Mouse (Mus musculus): Measurements from ENCODE around the gene B830017H08Rik. TPM values are rescaled to one million over a fixed set of nuclear protein-coding genes. Genes with fewer than 3 reads are reported as not detected.

The B830017H08Rik gene
- total RNA-seq (2022) = not detected

- DNase-seq (ENCODE audit: low spot score) = no peak
These were observed at the start of gene B830017H08Rik for GRCm38 (mm10) chr16:17832821-17833220. TSS of gene B830017H08Rik (plus strand) at chr16:17833121.

- DNase-seq (ENCODE audit: low spot score) = no peak
These were observed 47.6 kb upstream of the B830017H08Rik start for GRCm38 (mm10) chr16:17785337-17785736.

- no peak for DNase-seq (ENCODE audit: low spot score)
These were observed 40.2 kb upstream of the B830017H08Rik start for GRCm38 (mm10) chr16:17792728-17793127.

- DNase-seq (ENCODE audit: low spot score) = no peak
These were observed 38.9 kb upstream of the B830017H08Rik start for GRCm38 (mm10) chr16:17794047-17794446.

- DNase-seq (ENCODE audit: low spot score) = no peak
These were observed 37.3 kb upstream of the B830017H08Rik start for GRCm38 (mm10) chr16:17795643-17796042.

GRCm38 (mm10) chr16:17796519-17796918 lies 36.4 kb upstream of the B830017H08Rik start:
- DNase-seq (ENCODE audit: low spot score) = no peak

- no peak for DNase-seq (ENCODE audit: low spot score)
These were observed 35.7 kb upstream of the B830017H08Rik start, which contains the start of gene Scarf2 for GRCm38 (mm10) chr16:17796971-17797811. TSS of gene Scarf2 (plus strand) at chr16:17797282.

- no peak for DNase-seq (ENCODE audit: low spot score)
These were observed 35.1 kb upstream of the B830017H08Rik start for GRCm38 (mm10) chr16:17797812-17798311.

- DNase-seq (ENCODE audit: low spot score) = no peak
These were observed 34.4 kb upstream of the B830017H08Rik start for GRCm38 (mm10) chr16:17798321-17799180.

- DNase-seq (ENCODE audit: low spot score) = no peak
These were observed 33.3 kb upstream of the B830017H08Rik start for GRCm38 (mm10) chr16:17799584-17799983.

- no peak for DNase-seq (ENCODE audit: low spot score)
These were observed 31.0 kb upstream of the B830017H08Rik start for GRCm38 (mm10) chr16:17801777-17802455.

- no peak for DNase-seq (ENCODE audit: low spot score)
These were observed 30.5 kb upstream of the B830017H08Rik start for GRCm38 (mm10) chr16:17802456-17802838.

- no peak for DNase-seq (ENCODE audit: low spot score)
These were observed 29.9 kb upstream of the B830017H08Rik start for GRCm38 (mm10) chr16:17802839-17803674.

- DNase-seq (ENCODE audit: low spot score) = no peak
These were observed 29.1 kb upstream of the B830017H08Rik start for GRCm38 (mm10) chr16:17803675-17804448.

- DNase-seq (ENCODE audit: low spot score) = no peak
These were observed 28.4 kb upstream of the B830017H08Rik start for GRCm38 (mm10) chr16:17804449-17804912.

- no peak for DNase-seq (ENCODE audit: low spot score)
These were observed 27.9 kb upstream of the B830017H08Rik start for GRCm38 (mm10) chr16:17804982-17805381.

GRCm38 (mm10) chr16:17806581-17807191 lies 26.2 kb upstream of the B830017H08Rik start:
- DNase-seq (ENCODE audit: low spot score) = no peak

- peak; percentile 80 for DNase-seq (ENCODE audit: low spot score)
These were observed 25.5 kb upstream of the B830017H08Rik start for GRCm38 (mm10) chr16:17807192-17808009.
